Mouse (Mus musculus) bone marrow, adult 2 months (tissue): ENCODE data around the gene Elmo1. TPM values are rescaled to one million over a fixed set of nuclear protein-coding genes. Genes with fewer than 3 reads are reported as not detected.

ENCODE experiments used
- H3K27ac ChIP-seq: fragments of 200-500 bp; 2 replicates; pipeline ENCODE4 v1.5.1; 2012; ENCODE audit warnings: low read depth, mild to moderate bottlenecking, control low read depth, inconsistent platforms, low read length; ENCODE audit not compliant: control insufficient read depth, poor library complexity, insufficient read depth
- H3K4me1 ChIP-seq: fragments of 200-500 bp; 2 replicates; pipeline ENCODE4 v1.6.1; 2011; ENCODE audit warnings: low read length; ENCODE audit not compliant: control insufficient read depth, insufficient read depth
- H3K4me3 ChIP-seq: fragments of 200-500 bp; replicated peaks from 2 replicates; pipeline ENCODE3; 2011; ENCODE audit warnings: mild to moderate bottlenecking, low read depth, low read length, control low read depth; ENCODE audit not compliant: control insufficient read depth
- CTCF ChIP-seq: fragments of 200-500 bp; IDR thresholded peaks from 2 replicates; pipeline ENCODE4 v1.5.1; 2011; ENCODE audit warnings: low read length, control low read depth; ENCODE audit not compliant: control insufficient read depth, insufficient read depth
- POLR2A ChIP-seq: fragments of 200-500 bp; IDR thresholded peaks from 2 replicates; pipeline ENCODE4 v1.6.1; 2011; ENCODE audit warnings: low read depth, mild to moderate bottlenecking, control low read depth, low read length, borderline replicate concordance; ENCODE audit not compliant: control insufficient read depth
- WGBS: fragments of 180-500 bp; shearing (Covaris S2); methylation state at CpG from one replicate; pipeline ENCODE4 v1.1.7; 2018; 5-methylcytosine and 5-hydroxymethylcytosine counted together
- polyA plus RNA-seq: library from polyadenylated mRNA; stranded (reverse); fragments of >200 nt; gene quantifications from 2 replicates; pipeline ENCODE4 v1.2.4, GENCODE M21; 2011; ENCODE audit warnings: low replicate concordance; ENCODE audit not compliant: missing spikeins, insufficient read depth, insufficient read length

The Elmo1 gene
- polyA plus RNA-seq, 1 experiment = 13.2 TPM

DNA sequence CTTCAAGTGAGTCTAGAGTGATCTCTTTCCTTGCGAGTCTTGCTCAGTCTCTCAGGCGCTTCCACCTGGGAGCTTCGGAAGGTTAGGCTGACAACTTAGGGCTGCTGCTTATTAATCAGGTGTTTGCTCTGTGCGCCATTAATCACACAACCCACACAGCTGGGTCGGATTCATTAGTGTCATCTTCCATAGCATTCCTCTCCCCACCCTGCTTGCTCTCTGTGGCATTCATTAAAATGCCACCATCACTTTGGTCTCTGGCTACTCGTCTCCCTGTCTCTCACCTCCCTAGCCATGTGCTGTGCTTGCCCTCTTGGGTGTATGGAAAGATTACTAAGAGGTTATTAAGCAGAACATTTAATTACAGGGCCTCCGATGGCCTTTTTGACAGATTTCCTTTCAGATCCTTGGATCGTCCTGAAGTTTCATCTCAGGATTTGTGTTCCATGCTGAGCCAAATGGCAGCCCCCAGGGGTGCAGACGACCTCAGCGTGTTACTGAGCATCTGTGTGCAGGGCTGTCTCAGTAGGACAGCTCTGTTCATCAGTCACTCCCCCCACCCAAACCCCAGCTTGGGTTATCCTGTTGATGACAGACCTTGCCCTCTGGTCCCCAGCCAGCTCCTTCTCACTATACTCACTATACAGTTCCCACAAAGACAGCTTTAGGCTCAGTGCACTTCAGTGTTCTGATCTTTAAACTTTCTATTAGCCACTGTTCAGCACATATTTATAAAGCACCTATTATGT, 417.2 kb downstream of the Elmo1 start:
- H3K27ac ChIP-seq = no peak overlapping the region
- no peaks in the 10 kb centered on the region for H3K4me1 ChIP-seq
- no peak overlapping the region for H3K4me3 ChIP-seq
- TF ChIP-seq CTCF (no peak), POLR2A (no peak)
- WGBS = 88% methylated on average over 10 of the region's 10 CpGs

DNA sequence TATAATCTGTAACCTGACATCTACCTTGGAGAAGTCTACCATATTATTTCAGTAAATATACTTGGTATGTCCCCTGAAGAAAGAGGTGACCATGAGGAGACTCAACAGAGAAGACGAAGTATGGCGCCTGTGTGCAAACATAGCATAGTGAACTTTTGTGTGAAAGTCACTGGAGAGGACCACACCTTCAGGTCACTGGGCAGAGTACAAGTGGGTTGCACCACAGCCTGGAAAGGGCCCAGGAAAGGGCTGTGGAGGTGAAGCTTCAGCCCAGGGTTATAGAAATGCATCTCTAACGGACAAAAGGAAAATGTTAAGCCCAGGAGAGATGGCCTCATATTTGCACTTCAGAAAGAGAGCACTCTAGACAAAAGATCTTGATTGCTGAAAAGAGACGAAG, 420.6 kb downstream of the Elmo1 start:
- WGBS = 82% methylated on average over 4 of the region's 4 CpGs
- H3K4me3 ChIP-seq = no peak overlapping the region
- TF ChIP-seq CTCF = no peak
- TF ChIP-seq POLR2A = no peak
- no peak overlapping the region for H3K27ac ChIP-seq
- H3K4me1 ChIP-seq = no peaks in the 10 kb centered on the region

DNA sequence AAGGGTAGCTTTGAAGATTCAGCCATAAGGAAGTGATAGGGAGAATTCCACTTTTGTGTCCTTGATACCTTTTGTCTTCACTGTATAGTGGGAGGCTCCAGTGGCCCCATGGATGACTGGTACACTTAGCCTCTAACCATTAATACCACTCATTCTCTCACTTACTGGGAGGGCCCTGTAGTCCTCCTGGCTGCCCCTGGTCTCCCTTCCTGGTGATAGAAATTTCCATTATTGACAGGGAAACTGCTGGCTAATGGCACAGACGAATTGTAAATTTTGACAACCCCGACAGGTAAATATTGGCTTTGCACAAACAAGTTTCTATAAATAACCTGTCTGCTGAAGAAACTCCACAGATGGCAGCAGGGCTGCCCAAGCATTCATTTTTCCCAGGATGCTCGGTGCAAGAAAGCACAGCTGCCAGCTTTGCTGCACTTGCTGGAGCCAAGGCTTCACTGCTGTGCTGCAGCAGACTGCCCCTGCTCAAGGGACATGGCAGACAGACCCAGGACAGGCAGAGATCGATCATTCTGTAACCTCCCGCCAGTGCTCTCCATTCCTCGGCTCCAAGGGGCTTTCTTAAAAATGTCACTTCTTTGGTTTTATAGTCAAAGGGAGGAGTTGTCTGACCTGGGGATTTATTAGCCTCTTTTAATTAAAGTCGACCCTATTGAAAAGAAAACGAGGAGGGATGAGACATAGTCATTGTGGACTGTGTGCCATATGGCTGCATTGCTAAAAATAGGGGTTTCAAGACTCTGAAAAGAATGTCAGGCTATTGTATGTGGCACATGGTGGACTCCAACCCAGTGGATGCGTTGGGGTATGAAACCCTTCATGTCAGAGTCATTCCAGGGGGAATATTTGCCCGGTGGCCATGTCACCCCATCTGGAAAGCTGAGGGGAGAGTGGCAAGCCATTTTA, 422.2 kb downstream of the Elmo1 start:
- H3K4me1 ChIP-seq = no peaks in the 10 kb centered on the region; the same call in 1 of the 2 replicates
- WGBS = 79% methylated on average over 10 of the region's 10 CpGs
- no peak overlapping the region for H3K27ac ChIP-seq
- no peak overlapping the region for H3K4me3 ChIP-seq
- TF ChIP-seq CTCF (no peak), POLR2A (no peak)

DNA sequence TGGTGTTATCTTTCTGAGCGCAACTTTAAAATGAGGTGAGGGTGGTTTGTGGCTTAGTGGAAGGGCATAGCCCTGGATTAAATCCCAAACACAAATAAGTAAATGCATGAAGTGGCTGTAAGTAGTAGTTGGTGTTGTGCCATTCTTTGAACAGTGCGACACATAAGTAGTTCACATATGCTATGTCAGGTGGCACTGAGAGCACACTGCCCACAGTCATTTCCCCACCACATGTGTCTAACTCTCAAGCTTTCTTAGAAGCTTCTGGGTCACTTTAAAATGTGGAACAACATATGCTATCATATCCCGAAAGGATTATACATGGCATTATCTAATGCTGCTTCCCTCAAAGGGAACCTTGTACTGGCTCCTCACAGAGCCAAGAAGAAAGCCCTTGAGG, 424.3 kb downstream of the Elmo1 start:
- no peak for TF ChIP-seq POLR2A
- TF ChIP-seq CTCF = no peak
- H3K4me1 ChIP-seq = no peaks in the 10 kb centered on the region; the same call in 1 of the 2 replicates
- no peak overlapping the region for H3K4me3 ChIP-seq
- 87% methylated on average over 3 of the region's 3 CpGs for WGBS
- H3K27ac ChIP-seq = no peak overlapping the region

DNA sequence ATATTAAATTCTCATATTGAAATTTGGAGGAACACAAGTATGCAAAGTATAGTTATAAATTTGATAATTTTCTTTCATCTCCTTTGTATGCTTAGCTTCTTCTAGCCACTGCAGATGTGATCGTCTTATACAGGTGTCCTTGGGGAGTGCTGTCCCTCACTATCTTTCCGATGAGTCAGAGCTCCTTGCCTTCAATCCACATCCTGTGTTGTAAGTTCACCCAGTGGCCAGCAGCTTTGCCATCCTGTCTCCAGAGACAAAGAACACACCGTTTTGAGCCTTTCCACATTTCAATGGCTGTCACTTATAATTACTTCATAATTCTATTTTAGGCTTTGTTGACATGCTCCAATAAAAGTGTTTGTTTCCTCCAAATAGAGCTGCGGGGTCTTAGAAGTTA, 425.7 kb downstream of the Elmo1 start:
- WGBS = 67% methylated on average over 4 of the region's 4 CpGs
- no peak overlapping the region for H3K27ac ChIP-seq
- no peak for TF ChIP-seq POLR2A
- TF ChIP-seq CTCF = no peak

DNA sequence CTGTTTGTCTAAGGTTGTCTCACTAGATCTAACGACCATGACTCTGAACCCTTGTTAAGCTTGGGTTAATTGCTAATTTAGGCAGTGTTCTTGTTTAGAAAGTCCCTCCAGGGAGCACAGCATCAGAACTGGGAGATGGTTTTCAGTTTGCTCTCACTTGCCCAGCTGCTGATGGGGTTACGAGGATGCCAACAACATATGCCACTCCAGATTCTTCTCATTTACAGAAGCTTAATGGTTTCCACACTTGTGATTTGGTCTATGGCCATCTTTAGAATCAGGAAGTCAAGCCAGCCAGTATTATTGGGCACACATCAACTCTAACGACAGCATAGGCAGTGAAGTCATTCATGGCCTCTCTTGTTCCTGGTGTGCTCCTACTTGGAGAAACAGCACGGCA, 427.3 kb downstream of the Elmo1 start:
- H3K4me3 ChIP-seq = no peak overlapping the region
- 68% methylated on average over 4 of the region's 4 CpGs for WGBS
- H3K4me1 ChIP-seq = no peaks in the 10 kb centered on the region; the same call in 1 of the 2 replicates
- no peak overlapping the region for H3K27ac ChIP-seq
- no peak for TF ChIP-seq POLR2A
- no peak for TF ChIP-seq CTCF

More for the DNA sequence above, 425.7 kb downstream of the Elmo1 start:
- Histone ChIP-seq H3K4me3 (no peak overlapping the region), H3K4me1 (no peaks in the 10 kb centered on the region; the same call in 1 of the 2 replicates)

DNA sequence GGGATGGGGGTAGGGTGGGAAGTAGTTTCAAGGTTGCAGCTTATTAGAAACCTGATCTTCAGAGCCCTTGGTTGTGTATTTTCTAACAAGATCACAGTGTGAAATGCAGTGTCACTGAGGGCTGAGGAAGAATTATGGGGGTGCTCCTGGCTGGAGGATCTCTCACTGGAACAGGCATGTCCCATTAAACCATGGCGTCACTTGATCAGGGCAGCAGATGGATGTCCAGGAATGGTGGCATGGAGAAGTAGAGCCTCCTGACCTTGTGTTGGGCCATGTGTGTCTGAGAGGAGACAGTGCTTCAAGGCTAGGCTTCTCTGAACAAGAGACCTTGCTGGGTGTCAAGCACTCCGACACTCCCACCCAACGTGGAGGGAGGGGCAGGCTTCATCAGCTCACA, 431.1 kb downstream of the Elmo1 start:
- no peak overlapping the region for H3K4me3 ChIP-seq
- no peak for TF ChIP-seq CTCF
- TF ChIP-seq POLR2A = no peak
- no peak overlapping the region for H3K27ac ChIP-seq
- peaks cover 2% of the 10 kb centered on the region; the same call in 1 of the 2 replicates for H3K4me1 ChIP-seq
- 84% methylated on average over 3 of the region's 3 CpGs for WGBS

DNA sequence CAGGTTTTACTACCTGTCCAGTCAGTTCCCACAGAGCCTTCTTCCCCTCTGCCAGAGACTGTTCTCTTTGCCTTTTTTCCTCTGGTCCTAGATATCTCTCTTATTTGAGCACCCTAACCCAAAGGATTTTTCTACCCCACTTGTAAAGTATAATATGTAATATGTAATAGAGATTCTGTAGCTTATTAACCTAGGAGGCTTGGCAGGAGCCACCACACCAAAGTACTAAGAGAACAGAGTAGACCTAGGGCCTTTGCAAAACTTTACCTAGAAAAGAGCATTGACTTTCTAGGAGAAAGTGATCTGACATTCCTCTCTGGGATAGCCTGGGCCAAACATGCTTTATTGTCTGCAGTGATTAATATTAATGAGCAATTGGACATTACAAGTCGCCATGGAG, 433.3 kb downstream of the Elmo1 start:
- WGBS = 76% methylated on average over 1 of the region's 1 CpGs
- peaks cover 2% of the 10 kb centered on the region for H3K4me1 ChIP-seq

More for the DNA sequence above, 433.3 kb downstream of the Elmo1 start:
- H3K27ac ChIP-seq = no peak overlapping the region
- TF ChIP-seq POLR2A (no peak), CTCF (no peak)
- no peak overlapping the region for H3K4me3 ChIP-seq
